Mouse (Mus musculus): ENCODE measurements at regions not wholly inside any gene's neighbourhood (a gene's known extent, or its start where the extent isn't known, plus 50 kb on each side); places are given as distances from the start of the nearest gene placed in this dataset.

DNA sequence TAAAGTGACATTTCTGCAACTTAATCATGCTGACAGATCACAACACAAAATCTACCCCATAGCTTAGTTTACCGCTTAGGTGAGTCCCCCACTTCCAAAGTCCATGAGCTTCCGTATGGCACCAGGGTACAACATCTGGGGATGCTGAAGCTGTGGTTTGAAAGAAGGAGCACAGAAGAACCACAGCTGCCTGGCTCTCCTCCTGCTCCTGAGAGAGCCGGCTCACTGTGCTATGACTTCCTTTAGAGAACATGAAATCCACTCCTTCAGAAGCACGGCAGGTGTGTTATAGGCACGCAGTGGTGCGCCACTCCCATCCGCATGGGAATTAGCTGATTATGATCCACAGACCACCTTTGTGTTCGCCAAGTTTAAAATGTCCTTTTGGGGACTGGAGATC is 69.7 kb upstream of the Atl2 start:
- Histone ChIP-seq H3K27me3 (replicated peaks; ENCODE audit: control insufficient read depth, insufficient read depth, low read length) (peaks cover 5% of the 10 kb centered on the region), H3K4me3 (ENCODE audit: low read depth, low read length) (no peak overlapping the region), H3K9me3 (ENCODE audit: control insufficient read depth, low read length) (no peaks in the 10 kb centered on the region), H3K27ac (ENCODE audit: low read depth, low read length) (no peak overlapping the region), H3K36me3 (ENCODE audit: control insufficient read depth, insufficient read depth, low read length) (no peaks in the 10 kb centered on the region), H3K4me1 (replicated peaks; ENCODE audit: control insufficient read depth, insufficient read depth, low read length) (peaks cover 18% of the 10 kb centered on the region), H3K9ac (ENCODE audit: low read depth, low read length) (no peak overlapping the region), H3K4me2 (no peak overlapping the region)
- ATAC-seq (replicated peaks; ENCODE audit: low FRiP score) (no peak), DNase-seq (ENCODE audit: low spot score) (no peak)
- 85% methylated on average over 8 of the region's 8 CpGs for WGBS

DNA sequence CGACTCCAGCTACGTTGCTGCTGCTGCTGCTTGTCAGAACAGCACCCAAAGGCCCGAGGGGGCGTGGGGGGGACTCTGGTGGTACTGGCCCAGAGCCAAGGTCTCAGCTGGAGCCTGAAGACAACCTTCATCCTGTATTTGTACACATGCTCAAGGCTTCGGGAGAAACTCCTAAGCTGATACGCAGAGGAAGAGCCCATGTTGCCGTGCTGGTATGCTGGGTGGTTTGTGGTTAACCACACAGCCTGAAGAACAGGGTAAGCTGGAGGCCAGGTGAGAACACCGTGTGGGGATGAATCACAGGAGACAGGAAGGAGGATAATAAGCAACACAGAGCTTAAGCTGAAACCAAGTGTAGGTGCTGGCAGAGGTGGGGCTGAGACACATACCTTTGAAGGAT is 68.9 kb upstream of the Atl2 start:
- Histone ChIP-seq H3K27me3 (replicated peaks; ENCODE audit: control insufficient read depth, insufficient read depth, low read length) (peaks cover 5% of the 10 kb centered on the region), H3K27ac (ENCODE audit: low read depth, low read length) (no peak overlapping the region), H3K36me3 (ENCODE audit: control insufficient read depth, insufficient read depth, low read length) (no peaks in the 10 kb centered on the region), H3K9ac (ENCODE audit: low read depth, low read length) (no peak overlapping the region), H3K4me1 (replicated peaks; ENCODE audit: control insufficient read depth, insufficient read depth, low read length) (peaks cover 18% of the 10 kb centered on the region), H3K4me3 (ENCODE audit: low read depth, low read length) (no peak overlapping the region), H3K4me2 (no peak overlapping the region), H3K9me3 (ENCODE audit: control insufficient read depth, low read length) (no peaks in the 10 kb centered on the region)
- WGBS: 51% methylated on average over 8 of the region's 8 CpGs
- DNase-seq (ENCODE audit: low spot score): no peak
- no peak for ATAC-seq (replicated peaks; ENCODE audit: low FRiP score)

DNA sequence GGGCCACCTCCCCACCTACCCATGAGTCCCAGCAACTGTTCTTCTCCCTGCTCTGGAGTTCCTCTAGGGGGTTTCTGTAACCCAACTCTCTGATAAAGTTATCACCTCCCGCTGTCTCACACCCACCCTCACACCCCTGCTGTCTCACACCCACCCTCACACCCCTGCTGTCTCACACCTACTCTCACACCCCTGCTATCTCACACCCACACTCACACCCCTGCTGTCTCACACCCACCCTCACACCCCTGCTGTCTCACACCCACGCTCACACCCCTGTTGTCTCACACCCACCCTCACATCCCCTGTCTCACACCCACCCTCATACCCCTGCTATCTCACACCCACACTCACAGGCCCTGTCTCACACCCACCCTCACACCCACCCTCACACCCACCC is 67.4 kb upstream of the Atl2 start:
- no peak overlapping the region for H3K27ac ChIP-seq (ENCODE audit: low read depth, low read length)
- H3K4me3 ChIP-seq (ENCODE audit: low read depth, low read length): no peak overlapping the region
- H3K27me3 ChIP-seq (replicated peaks; ENCODE audit: control insufficient read depth, insufficient read depth, low read length): peaks cover 5% of the 10 kb centered on the region
- H3K9me3 ChIP-seq (ENCODE audit: control insufficient read depth, low read length): no peaks in the 10 kb centered on the region
- no peak overlapping the region for H3K9ac ChIP-seq (ENCODE audit: low read depth, low read length)
- no peaks in the 10 kb centered on the region for H3K36me3 ChIP-seq (ENCODE audit: control insufficient read depth, insufficient read depth, low read length)
- DNase-seq (ENCODE audit: low spot score): no peak
- H3K4me1 ChIP-seq (replicated peaks; ENCODE audit: control insufficient read depth, insufficient read depth, low read length): peaks cover 17% of the 10 kb centered on the region
- no peak overlapping the region for H3K4me2 ChIP-seq
- no peak for ATAC-seq (replicated peaks; ENCODE audit: low FRiP score)
- WGBS: 39% methylated on average over 2 of the region's 2 CpGs

DNA sequence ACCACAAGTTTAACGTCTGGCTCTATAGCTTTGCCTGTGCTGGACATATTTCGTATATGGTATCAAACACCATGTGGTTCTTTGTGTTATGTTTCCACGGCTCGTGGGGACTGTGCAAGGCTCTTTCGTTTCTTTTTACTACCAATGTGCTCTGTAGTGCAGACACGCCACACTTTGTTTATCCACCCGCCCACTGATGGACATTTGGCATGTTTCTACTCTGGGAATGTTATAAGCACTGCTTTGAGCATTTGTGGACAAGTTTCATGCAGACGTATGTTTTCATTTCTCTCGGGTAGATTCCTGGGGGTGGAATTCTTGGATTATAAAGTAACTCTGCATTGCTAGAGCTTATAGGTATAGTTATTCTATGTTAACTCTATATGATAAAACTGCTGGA is 65.5 kb upstream of the Atl2 start:
- no peak overlapping the region for H3K4me3 ChIP-seq (ENCODE audit: low read depth, low read length)
- 76% methylated on average over 9 of the region's 9 CpGs for WGBS

DNA sequence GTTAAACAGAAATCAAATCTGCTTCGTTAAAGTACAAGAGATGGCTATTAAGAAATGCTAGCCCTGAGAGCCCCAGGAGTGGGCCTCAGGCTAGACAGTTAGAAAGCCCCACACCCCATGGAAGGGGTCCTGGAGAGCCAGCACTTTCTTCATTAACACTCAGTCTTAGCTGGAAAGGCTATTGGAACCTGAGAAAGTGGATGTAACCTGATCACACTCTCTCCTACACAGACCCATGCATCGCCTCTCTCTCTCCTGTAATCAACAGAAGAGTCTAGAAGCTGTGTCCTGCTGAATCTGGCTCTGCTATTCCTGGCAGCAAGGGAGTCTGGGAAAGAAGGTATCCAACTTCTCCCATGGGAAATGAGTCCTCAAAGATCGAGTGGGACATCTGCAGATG is 64.8 kb upstream of the Atl2 start:
- ATAC-seq (replicated peaks; ENCODE audit: low FRiP score): no peak
- 47% methylated on average over 3 of the region's 3 CpGs for WGBS
- no peaks in the 10 kb centered on the region for H3K9me3 ChIP-seq (ENCODE audit: control insufficient read depth, low read length)
- no peak for DNase-seq (ENCODE audit: low spot score)
- H3K4me2 ChIP-seq: no peak overlapping the region
- H3K4me1 ChIP-seq (replicated peaks; ENCODE audit: control insufficient read depth, insufficient read depth, low read length): peaks cover 19% of the 10 kb centered on the region
- no peak overlapping the region for H3K4me3 ChIP-seq (ENCODE audit: low read depth, low read length)
- no peak overlapping the region for H3K27ac ChIP-seq (ENCODE audit: low read depth, low read length)
- no peak overlapping the region for H3K9ac ChIP-seq (ENCODE audit: low read depth, low read length)
- H3K27me3 ChIP-seq (replicated peaks; ENCODE audit: control insufficient read depth, insufficient read depth, low read length): peaks cover 5% of the 10 kb centered on the region
- no peaks in the 10 kb centered on the region for H3K36me3 ChIP-seq (ENCODE audit: control insufficient read depth, insufficient read depth, low read length)

More for the DNA sequence above, 65.5 kb upstream of the Atl2 start:
- no peak for ATAC-seq (replicated peaks; ENCODE audit: low FRiP score)
- no peak for DNase-seq (ENCODE audit: low spot score)
- H3K9me3 ChIP-seq (ENCODE audit: control insufficient read depth, low read length): no peaks in the 10 kb centered on the region
- H3K36me3 ChIP-seq (ENCODE audit: control insufficient read depth, insufficient read depth, low read length): no peaks in the 10 kb centered on the region
- H3K27ac ChIP-seq (ENCODE audit: low read depth, low read length): no peak overlapping the region
- no peak overlapping the region for H3K9ac ChIP-seq (ENCODE audit: low read depth, low read length)
- H3K27me3 ChIP-seq (replicated peaks; ENCODE audit: control insufficient read depth, insufficient read depth, low read length): peaks cover 5% of the 10 kb centered on the region
- no peak overlapping the region for H3K4me2 ChIP-seq
- peaks cover 19% of the 10 kb centered on the region for H3K4me1 ChIP-seq (replicated peaks; ENCODE audit: control insufficient read depth, insufficient read depth, low read length)

DNA sequence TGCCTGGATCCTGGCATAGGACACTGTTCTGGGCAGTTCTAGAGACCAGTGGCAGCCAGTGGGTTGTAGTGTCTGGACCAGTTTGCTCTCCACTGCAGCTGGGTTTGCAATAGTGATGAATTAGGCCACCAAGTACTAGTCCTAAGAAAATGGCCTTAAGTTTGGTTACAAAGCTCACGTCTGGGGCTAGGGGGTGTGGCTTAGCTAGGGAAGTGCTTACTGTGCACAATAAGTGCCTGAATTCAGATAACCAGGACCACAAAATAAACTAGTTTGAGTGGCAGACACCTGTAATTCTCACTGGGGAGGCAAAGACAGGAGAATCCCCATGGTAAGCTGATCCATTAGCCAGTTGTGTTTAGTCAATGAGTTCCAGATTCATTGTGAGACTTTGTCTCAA is 59.3 kb upstream of the Atl2 start:
- H3K36me3 ChIP-seq (ENCODE audit: control insufficient read depth, insufficient read depth, low read length): no peaks in the 10 kb centered on the region
- peaks cover 19% of the 10 kb centered on the region for H3K4me1 ChIP-seq (replicated peaks; ENCODE audit: control insufficient read depth, insufficient read depth, low read length)
- WGBS: 31% methylated on average over 1 of the region's 1 CpGs
- no peak overlapping the region for H3K4me2 ChIP-seq
- H3K27me3 ChIP-seq (replicated peaks; ENCODE audit: control insufficient read depth, insufficient read depth, low read length): no peaks in the 10 kb centered on the region
- H3K27ac ChIP-seq (ENCODE audit: low read depth, low read length): no peak overlapping the region
- H3K9ac ChIP-seq (ENCODE audit: low read depth, low read length): no peak overlapping the region
- H3K4me3 ChIP-seq (ENCODE audit: low read depth, low read length): no peak overlapping the region
- DNase-seq (ENCODE audit: low spot score) (no peak), ATAC-seq (replicated peaks; ENCODE audit: low FRiP score) (no peak)
- no peaks in the 10 kb centered on the region for H3K9me3 ChIP-seq (ENCODE audit: control insufficient read depth, low read length)

DNA sequence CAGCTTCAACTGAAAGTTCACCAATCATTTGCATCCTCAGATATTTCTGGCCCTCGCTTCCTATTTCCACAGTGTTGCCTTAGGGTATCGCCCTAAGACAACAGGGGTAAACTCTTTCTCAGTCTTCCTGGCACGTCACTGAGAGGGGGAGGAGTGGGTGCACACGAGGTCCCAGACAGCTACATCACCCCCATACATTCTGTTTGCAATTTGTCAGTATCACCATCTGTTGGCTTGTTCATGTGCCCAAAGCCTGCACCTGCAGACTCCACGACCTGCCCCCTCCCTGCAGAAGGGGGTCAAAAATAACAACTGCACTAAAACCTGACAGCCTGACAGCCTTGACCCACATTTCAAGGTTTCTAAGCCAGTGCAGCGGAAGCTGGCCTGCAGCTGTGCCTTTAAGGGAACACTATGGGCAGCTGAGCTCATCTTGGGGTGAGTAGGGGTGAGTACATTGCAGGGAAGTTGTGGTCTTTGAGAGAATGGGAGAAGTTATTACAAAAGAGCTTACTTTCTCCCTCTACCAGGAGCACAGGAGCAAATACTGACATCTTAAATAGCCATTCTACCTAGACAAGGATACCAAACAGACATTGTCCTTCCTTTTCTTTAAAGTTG is 58.8 kb upstream of the Atl2 start:
- Histone ChIP-seq H3K4me1 (replicated peaks; ENCODE audit: control insufficient read depth, insufficient read depth, low read length) (peaks cover 22% of the 10 kb centered on the region), H3K36me3 (ENCODE audit: control insufficient read depth, insufficient read depth, low read length) (no peaks in the 10 kb centered on the region), H3K27me3 (replicated peaks; ENCODE audit: control insufficient read depth, insufficient read depth, low read length) (no peaks in the 10 kb centered on the region), H3K27ac (ENCODE audit: low read depth, low read length) (no peak overlapping the region), H3K9me3 (ENCODE audit: control insufficient read depth, low read length) (no peaks in the 10 kb centered on the region), H3K4me3 (ENCODE audit: low read depth, low read length) (no peak overlapping the region), H3K9ac (ENCODE audit: low read depth, low read length) (no peak overlapping the region), H3K4me2 (no peak overlapping the region)
- 60% methylated on average over 6 of the region's 6 CpGs for WGBS
- DNase-seq (ENCODE audit: low spot score) (no peak), ATAC-seq (replicated peaks; ENCODE audit: low FRiP score) (no peak)

DNA sequence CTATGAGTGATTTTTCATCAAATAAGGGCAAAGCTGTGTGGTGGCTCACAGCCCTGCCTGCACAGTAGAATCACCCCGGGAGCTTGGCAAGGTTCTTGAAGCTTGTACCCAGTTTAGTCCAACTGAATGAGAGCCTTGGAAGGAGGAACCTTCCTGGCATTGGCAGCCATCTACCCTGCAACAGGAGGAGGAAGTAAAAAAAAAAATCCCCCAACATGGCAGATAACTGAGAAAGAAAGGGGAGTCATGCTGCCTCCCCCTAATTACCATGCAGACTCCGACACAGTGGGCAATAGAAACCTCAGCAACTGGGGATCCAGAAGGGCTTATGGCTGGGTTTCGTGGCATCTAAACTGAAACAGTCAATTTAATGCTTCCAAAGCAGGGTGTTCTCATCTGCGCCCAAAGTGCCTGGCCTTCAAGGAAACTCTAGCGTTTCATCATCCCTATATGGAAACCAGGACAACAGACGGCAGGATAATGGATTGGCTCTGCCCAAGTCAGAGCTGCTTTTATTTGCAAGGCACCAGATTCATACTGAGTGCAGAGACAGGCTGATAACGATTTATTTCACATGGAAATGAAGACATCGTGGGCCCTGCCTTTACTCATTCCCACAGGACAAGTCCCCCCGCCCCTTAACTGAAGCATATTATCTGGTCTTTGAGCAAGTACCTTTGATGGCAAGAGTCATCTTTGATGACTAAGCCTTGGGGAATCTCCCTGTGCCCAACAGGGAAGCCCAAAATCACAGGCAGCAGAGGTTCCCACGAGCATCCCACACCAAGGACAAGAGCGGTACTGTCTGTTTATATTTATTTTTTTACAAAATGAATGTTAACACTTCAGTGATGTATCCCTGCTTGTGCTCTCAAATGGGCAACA is 52.9 kb upstream of the Atl2 start:
- 61% methylated on average over 11 of the region's 11 CpGs for WGBS
- no peak overlapping the region for H3K4me3 ChIP-seq (ENCODE audit: low read depth, low read length)
- no peak overlapping the region for H3K9ac ChIP-seq (ENCODE audit: low read depth, low read length)
- H3K4me2 ChIP-seq: no peak overlapping the region
- H3K27me3 ChIP-seq (replicated peaks; ENCODE audit: control insufficient read depth, insufficient read depth, low read length): no peaks in the 10 kb centered on the region
- no peak overlapping the region for H3K27ac ChIP-seq (ENCODE audit: low read depth, low read length)
- H3K36me3 ChIP-seq (ENCODE audit: control insufficient read depth, insufficient read depth, low read length): no peaks in the 10 kb centered on the region
- peaks cover 7% of the 10 kb centered on the region for H3K4me1 ChIP-seq (replicated peaks; ENCODE audit: control insufficient read depth, insufficient read depth, low read length)
- ATAC-seq (replicated peaks; ENCODE audit: low FRiP score) (no peak), DNase-seq (ENCODE audit: low spot score) (no peak)
- H3K9me3 ChIP-seq (ENCODE audit: control insufficient read depth, low read length): no peaks in the 10 kb centered on the region
